Mouse (Mus musculus) left cerebral cortex, adult 9 months (tissue): ENCODE data around the gene Zc3h12c.
"Not testable (repeated sequence)": the region's sequence is repeated elsewhere in the genome, so short reads cannot be mapped to it uniquely, and the experiment has no call there.

Experiments
- DNase-seq, 2 experiments: peaks; one replicate each; pipeline ENCODE4 v3.0.0; 2022; ENCODE audit warnings: low spot score in 2 of 2

Gene Zc3h12c

DNA sequence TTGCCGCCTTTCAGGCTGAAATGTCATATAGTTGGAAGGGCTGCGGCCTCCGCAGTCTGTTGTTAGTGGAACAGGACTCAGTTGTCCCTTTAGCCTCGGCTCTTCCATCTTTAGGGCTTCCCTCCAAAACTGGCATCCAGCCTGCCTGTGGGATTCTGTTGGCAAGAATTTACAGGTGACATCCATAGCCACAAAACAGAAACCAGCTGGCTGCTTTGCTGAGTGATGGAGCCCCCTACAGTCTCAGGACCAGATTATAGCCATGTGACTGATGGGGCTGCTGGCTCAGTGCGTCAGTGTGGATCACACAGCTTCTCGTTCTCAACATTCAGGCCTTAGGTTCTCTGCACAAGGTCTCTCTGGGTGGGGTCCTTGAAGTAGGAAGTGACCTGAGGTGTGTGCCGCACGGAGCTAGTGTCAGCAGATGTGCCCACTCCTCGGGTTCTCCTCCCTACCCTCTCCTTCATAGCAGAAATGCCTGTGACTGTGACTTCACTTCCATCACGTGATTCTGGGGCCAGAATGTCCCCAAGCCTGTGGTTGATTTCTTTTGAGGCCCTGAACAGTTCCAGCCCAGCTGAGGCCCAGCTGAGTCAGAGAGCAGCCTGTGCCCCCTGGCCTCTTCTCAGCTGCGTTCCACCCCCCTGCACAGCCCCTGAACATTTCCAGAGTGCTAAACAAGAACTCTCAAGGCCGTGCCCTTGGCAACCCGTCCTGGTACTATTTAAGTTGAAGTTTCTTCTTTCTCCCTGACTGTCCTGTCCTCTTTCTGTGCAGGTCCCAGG lies 66.1 kb downstream of the Zc3h12c start:
- no peak for DNase-seq

DNA sequence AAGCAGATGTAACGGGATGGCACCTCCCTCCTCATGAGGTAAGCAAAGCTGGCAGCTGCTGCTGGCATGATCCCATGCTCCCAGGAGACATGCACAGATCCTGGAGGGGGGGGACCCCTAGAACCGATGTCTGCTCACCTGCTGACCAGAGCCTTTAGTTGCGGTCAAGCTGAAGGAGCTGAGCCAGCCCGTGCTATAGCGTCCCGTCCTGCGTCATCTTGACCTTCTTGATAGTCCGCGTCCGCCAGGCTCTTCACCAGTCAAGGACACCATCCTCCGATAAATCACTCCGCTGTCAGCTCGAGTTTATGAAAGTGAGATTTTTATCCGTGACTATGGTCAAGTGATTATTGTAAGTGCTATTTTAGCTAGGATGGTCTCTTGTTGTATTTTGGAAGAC lies 67.9 kb downstream of the Zc3h12c start:
- DNase-seq: no peak

DNA sequence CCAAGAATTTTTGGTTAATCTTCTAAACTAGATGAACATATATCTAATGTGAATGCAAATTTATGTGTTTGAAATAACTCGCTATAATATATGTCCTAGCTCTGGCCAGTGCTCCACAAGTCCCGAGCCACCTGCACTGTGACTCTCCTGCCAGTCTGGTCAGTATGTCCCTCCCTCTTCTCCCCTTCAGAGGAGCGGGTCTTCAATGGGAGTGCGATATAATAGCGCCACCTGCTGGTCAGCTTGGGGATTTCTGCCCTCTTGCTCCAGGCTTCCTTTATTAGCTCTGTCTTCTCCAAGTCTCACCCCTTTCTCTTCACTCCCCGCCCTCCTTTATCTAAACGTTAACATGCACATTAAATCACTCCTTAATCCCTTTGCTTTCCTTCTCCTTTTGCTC lies 69.8 kb downstream of the Zc3h12c start:
- peak in 1 of 2 experiments; percentile 84 for DNase-seq

DNA sequence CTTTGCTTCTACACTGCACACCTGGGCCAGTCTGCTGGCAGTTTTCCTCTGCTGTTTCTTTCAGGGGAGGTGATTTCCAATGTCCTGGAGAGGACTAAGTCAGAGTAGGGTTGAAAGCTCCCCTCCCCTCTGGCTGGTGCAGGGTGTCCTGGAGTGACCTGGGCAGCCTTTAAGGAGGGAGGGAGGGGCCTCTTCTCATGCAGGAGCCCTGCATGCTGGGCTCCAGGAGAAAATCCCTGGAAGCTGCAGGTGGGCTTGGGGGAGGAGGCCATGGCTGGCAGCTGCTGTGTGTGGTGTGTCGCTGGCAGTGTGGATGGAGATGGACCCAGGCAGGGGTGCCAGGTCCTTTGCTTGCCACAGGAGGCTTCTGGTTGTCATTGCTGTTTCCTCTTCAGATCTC lies 71.0 kb downstream of the Zc3h12c start:
- no peak for DNase-seq

DNA sequence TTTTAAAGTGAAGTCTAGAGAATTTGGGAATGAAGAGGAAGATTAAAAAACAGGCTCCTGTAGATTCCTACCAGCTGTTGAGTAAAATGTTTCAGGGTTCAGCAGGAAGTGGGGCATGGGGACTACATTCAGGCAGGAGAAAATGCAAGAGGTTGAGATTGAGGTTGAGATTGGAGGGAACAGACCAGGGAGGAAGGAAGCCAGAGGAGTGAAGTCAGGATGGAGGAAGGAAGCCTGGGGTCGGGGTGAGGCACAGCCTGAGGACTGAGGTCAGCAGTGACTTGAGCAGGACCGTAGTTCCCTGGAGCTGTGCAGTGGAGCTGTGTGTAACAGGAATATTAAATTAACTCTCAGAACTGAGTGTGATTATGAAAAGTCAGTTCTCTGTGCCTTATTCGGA lies 72.7 kb downstream of the Zc3h12c start:
- no peak for DNase-seq

DNA sequence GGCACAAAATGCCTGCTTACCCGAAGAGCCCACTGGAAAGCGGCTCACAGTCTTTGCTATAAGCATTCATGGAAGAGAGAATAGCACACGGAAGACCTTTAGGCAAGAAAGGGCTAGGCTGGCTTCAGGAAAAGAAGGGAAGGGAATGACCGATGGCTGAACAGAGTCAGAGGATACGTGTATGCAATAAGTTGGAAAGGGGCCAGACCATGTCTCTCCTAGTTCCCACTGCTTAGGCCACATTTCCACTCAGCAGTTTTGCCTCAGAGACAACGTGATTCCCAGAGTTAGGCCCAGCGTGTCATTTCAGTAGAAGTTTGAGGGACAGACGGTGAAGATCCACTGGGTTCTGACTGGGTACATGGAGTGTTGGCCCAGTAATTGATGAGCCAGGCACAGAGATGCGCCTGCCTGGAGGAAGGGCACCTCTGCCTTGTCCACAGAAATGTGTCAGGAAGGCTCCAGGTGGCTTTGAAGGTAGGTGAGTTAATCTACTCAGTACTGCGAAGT lies 73.8 kb downstream of the Zc3h12c start:
- DNase-seq: no peak

DNA sequence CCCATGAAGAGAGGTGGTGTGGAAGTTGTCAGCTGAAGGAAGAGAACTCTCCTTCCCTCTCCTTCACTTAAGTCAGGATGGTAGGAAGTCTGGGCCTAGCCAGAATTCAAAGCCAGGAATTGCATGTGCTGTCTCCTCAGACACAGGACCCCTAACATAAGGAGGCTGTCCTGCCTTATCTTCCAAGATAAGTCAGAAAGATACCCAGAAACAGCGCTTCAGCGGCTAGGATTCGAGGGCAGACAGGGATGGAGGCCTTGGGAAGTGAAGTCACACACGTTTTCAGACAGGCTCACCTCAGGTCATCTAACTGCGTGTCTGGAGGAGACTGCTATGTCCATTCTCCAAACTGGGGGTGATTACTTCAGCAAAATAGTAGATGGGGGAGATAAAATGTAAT lies 74.4 kb downstream of the Zc3h12c start:
- DNase-seq: no peak

DNA sequence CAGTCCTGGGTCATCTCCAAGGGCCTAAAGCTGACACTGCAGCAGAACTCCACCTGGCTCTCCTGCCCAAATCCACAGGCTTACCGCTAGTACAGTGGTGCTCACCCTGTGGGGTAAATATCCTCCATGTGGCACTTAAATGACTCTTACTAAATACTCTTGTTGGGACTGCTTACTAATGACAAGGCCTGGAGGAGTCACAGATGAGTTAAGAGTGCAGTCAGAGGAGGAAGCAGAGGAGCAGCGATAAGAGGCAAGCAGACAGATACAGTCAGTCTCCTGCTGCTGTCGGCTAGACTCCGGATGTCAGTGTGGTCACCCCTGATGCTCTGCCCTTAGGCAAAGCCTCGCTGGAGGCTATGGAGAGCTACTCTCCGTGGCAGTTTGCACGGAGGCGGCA lies 75.3 kb downstream of the Zc3h12c start:
- DNase-seq: no peak

DNA sequence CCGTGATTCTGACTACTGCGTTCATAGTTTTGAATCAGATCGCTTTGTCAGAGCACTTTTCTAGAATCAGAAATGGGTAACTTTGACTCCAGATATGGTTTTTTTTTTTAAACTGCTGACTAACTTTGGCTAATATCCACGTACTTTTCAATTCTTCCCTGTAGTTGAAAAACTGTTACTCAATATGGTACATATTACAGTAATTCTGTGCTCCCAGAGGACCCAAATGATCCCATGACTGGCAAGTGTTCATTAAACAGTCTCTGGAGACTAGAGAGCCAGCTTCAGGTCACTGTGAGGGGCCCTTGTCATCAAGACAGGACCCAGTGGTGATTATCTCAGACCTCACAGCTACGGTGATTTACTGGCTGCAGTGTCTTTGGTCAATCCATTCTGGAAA lies 76.1 kb downstream of the Zc3h12c start:
- no peak for DNase-seq

DNA sequence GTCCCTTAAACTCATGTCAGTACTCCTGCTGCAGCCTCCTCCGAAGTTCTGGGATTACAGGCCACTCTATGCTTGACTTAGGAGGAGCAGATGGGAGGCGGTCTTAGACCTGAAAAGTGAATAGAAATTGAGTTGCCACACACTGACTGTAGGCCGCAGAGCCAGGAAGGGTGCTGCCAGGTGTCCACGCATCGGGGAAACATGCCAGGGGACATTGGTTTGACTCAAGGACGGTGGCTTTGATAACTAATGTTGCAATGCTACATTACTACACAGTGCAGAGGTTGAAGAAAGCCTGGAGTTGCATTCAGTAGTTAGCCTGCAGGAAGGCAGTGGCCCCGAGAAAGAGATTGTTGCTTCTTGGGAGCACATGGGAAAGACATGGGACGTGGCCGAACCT lies 76.6 kb downstream of the Zc3h12c start:
- no peak for DNase-seq

DNA sequence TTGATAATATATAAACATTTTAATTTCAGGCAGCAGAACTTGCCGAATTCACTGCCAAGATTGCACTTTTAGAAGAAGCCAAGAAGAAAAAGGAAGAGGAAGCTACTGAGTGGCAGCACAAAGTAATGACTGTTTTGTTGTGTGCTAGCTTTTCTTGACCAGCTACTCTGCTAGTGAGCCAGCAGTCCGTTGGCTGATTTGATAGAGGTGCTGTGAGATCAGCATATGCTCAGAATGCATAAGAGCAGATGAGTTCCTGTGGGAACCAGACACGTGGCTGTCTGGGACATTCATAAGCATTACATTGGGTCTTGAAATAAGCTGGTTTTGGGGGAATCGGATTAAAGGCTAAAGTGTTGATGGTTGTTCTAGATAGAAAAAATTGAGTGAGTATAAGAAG lies 86.0 kb downstream of the Zc3h12c start:
- no peak for DNase-seq

DNA sequence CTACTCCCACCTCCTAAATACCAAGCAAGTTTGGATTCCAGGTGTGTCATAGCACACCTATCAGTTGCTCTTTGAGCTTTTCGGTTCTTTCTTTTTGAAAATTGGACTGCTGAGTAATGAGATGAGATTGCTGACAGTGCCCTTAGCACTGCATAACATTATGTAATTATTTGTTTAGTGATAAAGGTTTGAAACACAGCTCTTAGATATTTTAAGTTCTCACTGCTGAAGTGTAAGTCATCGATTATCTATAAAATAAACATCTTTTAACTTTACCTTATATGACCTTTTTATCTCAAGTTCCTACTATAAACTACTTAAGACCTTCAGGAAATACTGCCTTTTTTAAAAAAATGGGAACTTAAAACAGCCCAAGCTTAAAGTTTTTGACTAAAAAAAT lies 86.4 kb downstream of the Zc3h12c start:
- DNase-seq: no peak

DNA sequence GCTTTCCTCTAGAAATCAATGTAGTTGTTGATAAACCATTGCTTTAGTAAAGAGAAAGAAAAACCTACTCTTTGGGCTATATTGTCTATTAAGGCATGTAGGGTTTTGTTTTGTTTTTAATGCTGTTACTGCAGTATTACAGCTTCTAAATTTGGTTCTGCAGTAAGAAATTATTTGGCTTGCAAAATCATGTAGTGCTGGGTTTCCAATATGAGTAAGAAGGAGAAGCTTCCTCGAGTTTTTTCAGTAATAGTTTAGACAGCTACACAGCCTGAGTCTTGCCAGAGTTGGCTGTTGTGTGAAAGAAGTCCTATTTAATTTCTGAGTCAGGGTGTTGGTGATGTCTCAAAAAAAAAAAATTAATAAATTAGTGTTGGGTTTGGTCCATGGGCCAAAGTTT lies 90.7 kb downstream of the Zc3h12c start:
- DNase-seq: no peak

DNA sequence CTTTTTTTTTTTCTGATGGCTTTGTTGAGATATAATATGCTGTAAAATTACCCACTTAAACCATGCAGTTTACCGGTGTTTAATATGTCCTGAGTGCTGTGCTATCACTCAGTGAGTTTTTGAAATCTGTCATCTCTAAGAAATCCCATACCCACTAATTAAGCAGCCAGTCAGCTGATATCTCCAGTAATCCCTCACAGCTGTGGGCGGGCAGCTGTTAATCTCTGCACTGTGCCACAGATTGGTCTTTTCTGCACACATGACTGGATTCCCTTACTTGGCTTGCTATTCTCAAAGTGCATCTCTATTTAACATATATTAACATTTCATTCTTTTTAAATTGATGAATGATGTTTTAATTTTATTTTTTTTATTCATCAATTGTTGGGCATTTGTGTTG lies 92.3 kb downstream of the Zc3h12c start:
- no peak for DNase-seq

DNA sequence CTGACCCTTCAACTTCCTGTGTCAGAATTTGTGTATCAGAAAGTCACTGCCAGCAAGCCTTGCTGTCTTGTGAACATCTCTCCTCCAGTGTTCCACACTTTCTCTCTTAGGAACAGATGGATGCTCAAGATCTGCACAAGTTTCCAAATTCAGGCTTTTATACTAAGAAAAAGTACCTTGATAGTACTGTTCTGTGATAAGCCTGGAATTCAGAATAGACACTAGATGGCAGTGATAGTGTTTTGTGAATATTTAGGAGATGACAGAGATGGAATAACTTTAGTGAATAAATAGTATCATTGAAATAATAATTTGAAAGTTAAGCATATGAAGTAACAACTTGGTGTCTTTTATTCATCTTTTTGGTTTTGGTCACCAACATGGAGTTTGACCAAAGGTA lies 96.2 kb downstream of the Zc3h12c start:
- no peak for DNase-seq

DNA sequence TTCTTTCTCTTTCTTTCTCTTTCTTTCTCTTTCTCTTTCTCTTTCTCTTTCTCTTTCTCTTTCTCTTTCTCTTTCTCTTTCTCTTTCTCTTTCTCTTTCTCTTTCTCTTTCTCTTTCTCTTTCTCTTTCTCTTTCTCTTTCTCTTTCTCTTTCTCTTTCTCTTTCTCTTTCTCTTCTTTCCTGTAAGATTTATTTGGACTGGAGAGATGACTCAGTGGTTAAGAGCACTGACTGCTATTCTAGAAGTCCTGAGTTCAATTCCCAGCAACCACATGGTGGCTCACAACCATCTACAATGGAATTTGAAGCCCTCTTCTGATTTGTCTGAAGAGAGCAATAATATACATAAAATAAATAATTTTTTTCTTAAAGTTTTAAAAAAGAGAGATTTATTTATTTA lies 97.0 kb downstream of the Zc3h12c start:
- not testable (repeated sequence) for DNase-seq

DNA sequence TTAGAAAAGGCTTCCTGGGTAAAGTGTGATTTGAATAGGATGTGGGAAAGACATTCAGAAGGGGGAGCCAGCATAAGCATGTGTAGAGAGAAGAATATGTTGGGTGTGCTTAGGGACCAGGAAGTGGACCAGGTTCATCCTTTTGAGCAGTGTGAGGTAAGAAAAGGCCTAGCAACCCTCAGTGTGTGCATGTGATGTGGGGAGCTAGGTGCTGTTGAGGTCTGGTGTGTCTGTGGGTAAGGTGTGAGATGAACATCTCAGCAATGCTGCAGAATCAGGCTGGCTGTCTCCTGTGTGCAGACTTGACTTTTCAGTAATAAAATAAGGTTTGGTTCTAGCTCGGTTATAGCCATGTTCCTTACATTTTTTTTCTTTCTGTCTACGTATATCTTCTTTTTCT lies 98.3 kb downstream of the Zc3h12c start:
- no peak for DNase-seq
